Mouse (Mus musculus): ENCODE measurements around the gene Cfap20. TPM values are rescaled to one million over a fixed set of nuclear protein-coding genes. Genes with fewer than 3 reads are reported as not detected.

The Cfap20 gene
- polyA plus RNA-seq, 1 experiment, result 65.9 TPM

DNA sequence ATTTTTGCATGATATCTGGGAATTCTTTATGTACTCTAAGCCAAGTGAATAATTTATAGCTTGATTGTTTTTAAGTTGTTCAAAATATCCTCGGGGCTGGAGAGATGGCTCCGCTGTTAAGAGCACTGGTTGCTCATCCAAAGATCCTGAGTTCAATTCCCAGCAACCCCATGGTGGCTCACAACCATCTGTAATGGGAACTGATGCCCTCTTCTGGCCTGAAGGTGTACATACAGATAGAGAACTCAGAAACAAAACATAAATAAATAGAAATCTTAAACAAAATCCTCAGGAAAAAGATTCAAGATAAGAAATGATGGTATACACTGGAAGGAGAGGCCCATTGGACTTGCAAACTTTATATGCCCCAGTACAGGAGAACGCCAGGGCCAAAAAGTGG, 1.3 kb upstream of the Cfap20 start:
- no peak for TF ChIP-seq POLR2A (IDR thresholded peaks at IDR 0.05; ENCODE audit: control insufficient read depth, extremely low read depth, insufficient read depth, low read length, poor library complexity)
- TF ChIP-seq CTCF (IDR thresholded peaks at IDR 0.05; ENCODE audit: borderline replicate concordance, control insufficient read depth, extremely low read depth, insufficient read depth, low read length, poor library complexity), result no peak
- no peak overlapping the region for H3K27ac ChIP-seq (ENCODE audit: control insufficient read depth, insufficient read depth, low read length)
- 90% methylated on average over 3 of the region's 3 CpGs for WGBS
- H3K4me1 ChIP-seq (replicated peaks; ENCODE audit: control insufficient read depth, insufficient read depth, low read length), result peaks cover 9% of the 10 kb centered on the region
- H3K27me3 ChIP-seq (ENCODE audit: control insufficient read depth, insufficient read depth, low read length), result no peaks in the 10 kb centered on the region
- no peaks in the 10 kb centered on the region for H3K36me3 ChIP-seq (ENCODE audit: control insufficient read depth, insufficient read depth, low read length)
- no peak for DNase-seq
- H3K4me3 ChIP-seq (ENCODE audit: control insufficient read depth, insufficient read depth, low read length), result no peak overlapping the region

DNA sequence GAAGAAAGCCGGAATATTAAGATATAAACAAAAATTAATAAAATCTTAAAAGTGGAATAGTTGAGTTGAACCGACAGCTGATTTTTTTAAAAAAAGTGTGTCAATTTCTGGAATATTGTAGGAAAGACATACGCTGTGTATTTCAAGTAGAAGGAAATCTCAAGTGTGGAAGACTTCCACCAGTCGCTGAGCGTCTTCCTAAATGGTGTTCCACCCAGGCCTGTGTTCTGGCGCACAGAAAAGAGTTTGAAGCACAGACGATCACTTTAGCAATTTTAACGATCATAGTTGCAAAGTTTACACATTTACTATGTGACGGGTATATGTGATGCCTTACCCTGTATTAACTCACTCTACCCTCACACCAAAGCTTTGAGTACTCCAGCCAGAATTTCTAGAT, 802 bp upstream of the Cfap20 start:
- WGBS, result 97% methylated on average over 9 of the region's 9 CpGs
- H3K4me3 ChIP-seq (ENCODE audit: control insufficient read depth, insufficient read depth, low read length), result no peak overlapping the region

DNA sequence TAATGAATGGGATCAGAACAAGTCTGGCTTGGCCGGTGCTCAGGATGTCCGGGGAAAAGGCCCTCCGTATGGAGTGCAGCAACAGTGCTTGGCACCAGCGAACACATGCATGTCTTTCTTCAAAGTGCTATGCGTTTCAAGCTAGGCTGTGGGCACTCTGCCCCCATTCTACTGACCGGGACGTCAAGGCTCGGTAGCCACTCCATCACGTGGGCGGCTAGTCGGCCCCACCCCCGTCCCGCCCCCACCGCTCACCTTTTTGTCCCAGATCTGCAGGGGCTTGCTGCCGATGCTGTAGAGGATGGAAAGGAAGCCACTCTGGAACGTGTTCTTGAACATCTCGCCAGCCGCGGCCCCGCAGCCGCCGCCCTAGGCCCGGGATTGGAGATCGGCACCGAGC, 436 bp downstream of the Cfap20 start:
- peaks cover 9% of the 10 kb centered on the region for H3K4me1 ChIP-seq (replicated peaks; ENCODE audit: control insufficient read depth, insufficient read depth, low read length)
- H3K27me3 ChIP-seq (ENCODE audit: control insufficient read depth, insufficient read depth, low read length), result no peaks in the 10 kb centered on the region
- H3K4me3 ChIP-seq (ENCODE audit: control insufficient read depth, insufficient read depth, low read length), result peak overlapping the region; percentile 76
- no peak overlapping the region for H3K27ac ChIP-seq (ENCODE audit: control insufficient read depth, insufficient read depth, low read length)
- no peaks in the 10 kb centered on the region for H3K36me3 ChIP-seq (ENCODE audit: control insufficient read depth, insufficient read depth, low read length)
- WGBS, result 2% methylated on average over 25 of the region's 25 CpGs
- DNase-seq, result no peak
- TF ChIP-seq CTCF (IDR thresholded peaks at IDR 0.05; ENCODE audit: borderline replicate concordance, control insufficient read depth, extremely low read depth, insufficient read depth, low read length, poor library complexity), result no peak
- no peak for TF ChIP-seq POLR2A (IDR thresholded peaks at IDR 0.05; ENCODE audit: control insufficient read depth, extremely low read depth, insufficient read depth, low read length, poor library complexity)

More for the DNA sequence above, 802 bp upstream of the Cfap20 start:
- DNase-seq, result no peak
- H3K27ac ChIP-seq (ENCODE audit: control insufficient read depth, insufficient read depth, low read length), result no peak overlapping the region
- H3K4me1 ChIP-seq (replicated peaks; ENCODE audit: control insufficient read depth, insufficient read depth, low read length), result peaks cover 9% of the 10 kb centered on the region
- TF ChIP-seq POLR2A (IDR thresholded peaks at IDR 0.05; ENCODE audit: control insufficient read depth, extremely low read depth, insufficient read depth, low read length, poor library complexity) (no peak), CTCF (IDR thresholded peaks at IDR 0.05; ENCODE audit: borderline replicate concordance, control insufficient read depth, extremely low read depth, insufficient read depth, low read length, poor library complexity) (no peak)
- no peaks in the 10 kb centered on the region for H3K36me3 ChIP-seq (ENCODE audit: control insufficient read depth, insufficient read depth, low read length)
- no peaks in the 10 kb centered on the region for H3K27me3 ChIP-seq (ENCODE audit: control insufficient read depth, insufficient read depth, low read length)

DNA sequence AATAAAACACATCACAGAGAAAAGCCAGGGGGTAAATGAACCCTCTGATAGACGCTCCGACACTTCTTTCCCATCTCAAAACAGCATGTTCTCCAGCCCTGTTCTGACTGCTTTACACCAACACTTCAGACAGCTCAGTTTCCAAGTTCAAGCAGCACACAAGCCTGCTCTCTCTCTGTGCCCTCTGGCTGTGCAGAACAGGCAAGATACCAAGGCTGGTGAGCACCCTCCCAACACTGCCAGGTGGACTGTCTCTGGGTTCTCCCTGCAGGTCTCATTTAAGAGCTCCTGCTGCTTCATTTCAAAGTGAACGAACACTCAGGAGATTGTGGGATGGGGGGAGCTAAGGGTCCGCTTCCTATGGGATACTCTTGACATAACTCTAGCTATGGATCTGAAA, 1.5 kb downstream of the Cfap20 start:
- no peak for DNase-seq
- Histone ChIP-seq H3K27me3 (ENCODE audit: control insufficient read depth, insufficient read depth, low read length) (no peaks in the 10 kb centered on the region), H3K4me1 (replicated peaks; ENCODE audit: control insufficient read depth, insufficient read depth, low read length) (peaks cover 10% of the 10 kb centered on the region), H3K4me3 (ENCODE audit: control insufficient read depth, insufficient read depth, low read length) (no peak overlapping the region), H3K27ac (ENCODE audit: control insufficient read depth, insufficient read depth, low read length) (no peak overlapping the region), H3K36me3 (ENCODE audit: control insufficient read depth, insufficient read depth, low read length) (no peaks in the 10 kb centered on the region)
- 87% methylated on average over 4 of the region's 4 CpGs for WGBS
- TF ChIP-seq POLR2A (IDR thresholded peaks at IDR 0.05; ENCODE audit: control insufficient read depth, extremely low read depth, insufficient read depth, low read length, poor library complexity) (no peak), CTCF (IDR thresholded peaks at IDR 0.05; ENCODE audit: borderline replicate concordance, control insufficient read depth, extremely low read depth, insufficient read depth, low read length, poor library complexity) (no peak)

DNA sequence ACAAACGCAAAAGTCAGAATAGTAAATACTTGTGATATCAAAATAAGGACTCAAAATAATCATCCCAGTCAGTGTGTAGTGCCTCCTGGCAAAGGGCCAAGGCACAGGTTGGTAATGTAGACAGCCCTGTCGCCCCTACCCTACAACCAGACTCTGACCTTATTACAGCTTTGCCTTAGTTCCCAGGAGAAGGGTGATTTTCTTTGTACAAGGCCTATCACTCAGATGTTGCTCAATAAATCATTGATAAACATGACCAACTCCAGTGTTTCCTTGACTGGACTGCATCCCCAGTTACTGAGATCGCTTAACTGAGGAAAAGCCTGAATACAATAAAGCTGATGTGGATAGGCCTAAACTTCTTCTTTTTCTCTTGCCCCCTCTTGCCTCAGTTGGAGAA, 2.2 kb downstream of the Cfap20 start:
- Histone ChIP-seq H3K27ac (ENCODE audit: control insufficient read depth, insufficient read depth, low read length) (no peak overlapping the region), H3K4me3 (ENCODE audit: control insufficient read depth, insufficient read depth, low read length) (no peak overlapping the region), H3K27me3 (ENCODE audit: control insufficient read depth, insufficient read depth, low read length) (no peaks in the 10 kb centered on the region), H3K36me3 (ENCODE audit: control insufficient read depth, insufficient read depth, low read length) (no peaks in the 10 kb centered on the region), H3K4me1 (replicated peaks; ENCODE audit: control insufficient read depth, insufficient read depth, low read length) (peaks cover 15% of the 10 kb centered on the region)
- 86% methylated on average over 3 of the region's 3 CpGs for WGBS
- TF ChIP-seq POLR2A (IDR thresholded peaks at IDR 0.05; ENCODE audit: control insufficient read depth, extremely low read depth, insufficient read depth, low read length, poor library complexity) (no peak), CTCF (IDR thresholded peaks at IDR 0.05; ENCODE audit: borderline replicate concordance, control insufficient read depth, extremely low read depth, insufficient read depth, low read length, poor library complexity) (no peak)
- no peak for DNase-seq

DNA sequence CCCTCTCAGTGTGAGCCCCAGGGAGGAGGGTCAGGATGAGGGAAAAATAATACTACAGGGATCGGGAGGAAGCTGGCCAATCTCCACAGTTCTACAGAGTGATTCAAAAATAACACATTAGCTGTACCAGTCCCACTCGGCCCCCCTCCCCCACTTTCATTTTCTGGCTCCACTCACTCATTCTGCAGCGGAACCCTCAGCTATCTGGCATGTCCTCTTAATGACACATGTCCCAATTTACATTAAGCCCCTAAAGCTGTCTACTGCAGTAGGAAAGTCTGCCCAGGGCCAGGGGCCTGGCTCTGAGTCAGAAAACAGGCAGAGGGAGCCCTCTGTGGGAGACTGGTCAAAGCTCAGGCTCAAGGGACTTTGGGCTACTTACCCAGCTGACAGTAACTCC, 4.7 kb downstream of the Cfap20 start:
- H3K36me3 ChIP-seq (ENCODE audit: control insufficient read depth, insufficient read depth, low read length), result no peaks in the 10 kb centered on the region
- H3K4me1 ChIP-seq (replicated peaks; ENCODE audit: control insufficient read depth, insufficient read depth, low read length), result peaks cover 19% of the 10 kb centered on the region
- no peaks in the 10 kb centered on the region for H3K27me3 ChIP-seq (ENCODE audit: control insufficient read depth, insufficient read depth, low read length)
- no peak for TF ChIP-seq CTCF (IDR thresholded peaks at IDR 0.05; ENCODE audit: borderline replicate concordance, control insufficient read depth, extremely low read depth, insufficient read depth, low read length, poor library complexity)
- no peak for TF ChIP-seq POLR2A (IDR thresholded peaks at IDR 0.05; ENCODE audit: control insufficient read depth, extremely low read depth, insufficient read depth, low read length, poor library complexity)
- H3K27ac ChIP-seq (ENCODE audit: control insufficient read depth, insufficient read depth, low read length), result no peak overlapping the region
- WGBS, result 88% methylated on average over 3 of the region's 3 CpGs
- no peak for DNase-seq
- H3K4me3 ChIP-seq (ENCODE audit: control insufficient read depth, insufficient read depth, low read length), result no peak overlapping the region

Data from thymus, adult 2 months (tissue).